Mouse (Mus musculus): ENCODE measurements around the gene Mettl9. TPM values are rescaled to one million over a fixed set of nuclear protein-coding genes. Genes with fewer than 3 reads are reported as not detected.
A peak's percentile ranks its signal among the peaks of the same experiment; 100 is the strongest.

The Mettl9 gene
- total RNA-seq (2014; rRNA removed) (63.8 and 89.9 TPM in 2 replicates), polyA plus RNA-seq (2015; fragmentation: Nextera tagmentation; extraction: Ambion mirVana) (134 and 140 TPM in 2 replicates)

GRCm38 (mm10) chr7:121033856-121034652 lies at the start of gene Mettl9:
Gene Mettl9 (plus strand): TSS chr7:121034445.
- peak; percentile 98 for ATAC-seq (ENCODE audit: low FRiP score)
- 3% methylated on average over 33 of the region's 43 CpGs for whole genome bisulfite sequencing

GRCm38 (mm10) chr7:120991191-120991590 lies 43.1 kb upstream of the Mettl9 start:
- H3K9me3 ChIP-seq (ENCODE audit: low read length): no peaks in the 10 kb centered on the region
- H3K27ac ChIP-seq (ENCODE audit: low read depth, low read length): no peak overlapping the region
- no peak overlapping the region for H3K9ac ChIP-seq (replicated peaks; ENCODE audit: low read length, poor library complexity, severe bottlenecking)
- H3K4me2 ChIP-seq (ENCODE audit: low read depth, low read length, poor library complexity, severe bottlenecking): no peak overlapping the region
- ATAC-seq (ENCODE audit: low FRiP score) (no peak), DNase-seq (ENCODE audit: low spot score) (no peak)
- H3K4me3 ChIP-seq (ENCODE audit: low read depth, low read length): no peak overlapping the region
- WGBS: 64% methylated on average over 8 of the region's 8 CpGs
- no peak for TF ChIP-seq CTCF (IDR thresholded peaks at IDR 0.05)
- H3K27me3 ChIP-seq (ENCODE audit: insufficient read depth, low read length): no peaks in the 10 kb centered on the region
- no peaks in the 10 kb centered on the region for H3K36me3 ChIP-seq (ENCODE audit: insufficient read depth, low read length)
- no peaks in the 10 kb centered on the region for H3K4me1 ChIP-seq (ENCODE audit: insufficient read depth, low read length)

More at GRCm38 (mm10) chr7:121033856-121034652, at the start of gene Mettl9:
- Histone ChIP-seq H3K4me2 (ENCODE audit: low read depth, low read length, poor library complexity, severe bottlenecking) (peak within 1 kb of the TSS; percentile 71), H3K9ac (replicated peaks; ENCODE audit: low read length, poor library complexity, severe bottlenecking) (peak within 1 kb of the TSS; percentile 99), H3K27ac (ENCODE audit: low read depth, low read length) (peak within 1 kb of the TSS; percentile 95), H3K36me3 (ENCODE audit: insufficient read depth, low read length) (no peaks in the 10 kb centered on the region), H3K4me3 (ENCODE audit: low read depth, low read length) (peak within 1 kb of the TSS; percentile 99), H3K27me3 (ENCODE audit: insufficient read depth, low read length) (peaks cover 3% of the 10 kb centered on the region; the same call in 1 of the 2 replicates), H3K9me3 (ENCODE audit: low read length) (no peaks in the 10 kb centered on the region), H3K4me1 (ENCODE audit: insufficient read depth, low read length) (peaks cover 6% of the 10 kb centered on the region; the same call in 1 of the 2 replicates)
- DNase-seq (ENCODE audit: low spot score): peak; percentile 97
- peak; percentile 40 for TF ChIP-seq CTCF (IDR thresholded peaks at IDR 0.05)

- WGBS: 75% methylated on average over 2 of the region's 2 CpGs
- no peak overlapping the region for H3K9ac ChIP-seq (replicated peaks; ENCODE audit: low read length, poor library complexity, severe bottlenecking)
- H3K4me3 ChIP-seq (ENCODE audit: low read depth, low read length): no peak overlapping the region
- DNase-seq (ENCODE audit: low spot score) (no peak), ATAC-seq (ENCODE audit: low FRiP score) (no peak)
- no peak overlapping the region for H3K27ac ChIP-seq (ENCODE audit: low read depth, low read length)
- TF ChIP-seq CTCF (IDR thresholded peaks at IDR 0.05): no peak
- H3K36me3 ChIP-seq (ENCODE audit: insufficient read depth, low read length): no peaks in the 10 kb centered on the region
- H3K9me3 ChIP-seq (ENCODE audit: low read length): no peaks in the 10 kb centered on the region
- no peaks in the 10 kb centered on the region for H3K27me3 ChIP-seq (ENCODE audit: insufficient read depth, low read length)
- no peaks in the 10 kb centered on the region for H3K4me1 ChIP-seq (ENCODE audit: insufficient read depth, low read length)
- H3K4me2 ChIP-seq (ENCODE audit: low read depth, low read length, poor library complexity, severe bottlenecking): no peak overlapping the region
These were observed 35.2 kb upstream of the Mettl9 start for GRCm38 (mm10) chr7:120999021-120999530.

- H3K4me2 ChIP-seq (ENCODE audit: low read depth, low read length, poor library complexity, severe bottlenecking): no peak overlapping the region
- H3K27me3 ChIP-seq (ENCODE audit: insufficient read depth, low read length): no peaks in the 10 kb centered on the region
- DNase-seq (ENCODE audit: low spot score): no peak
- TF ChIP-seq CTCF (IDR thresholded peaks at IDR 0.05): no peak
- no peaks in the 10 kb centered on the region for H3K4me1 ChIP-seq (ENCODE audit: insufficient read depth, low read length)
- no peak overlapping the region for H3K27ac ChIP-seq (ENCODE audit: low read depth, low read length)
- ATAC-seq (ENCODE audit: low FRiP score): no peak
- 74% methylated on average over 3 of the region's 3 CpGs for WGBS
- no peaks in the 10 kb centered on the region for H3K9me3 ChIP-seq (ENCODE audit: low read length)
- H3K4me3 ChIP-seq (ENCODE audit: low read depth, low read length): no peak overlapping the region
- H3K9ac ChIP-seq (replicated peaks; ENCODE audit: low read length, poor library complexity, severe bottlenecking): no peak overlapping the region
- no peaks in the 10 kb centered on the region for H3K36me3 ChIP-seq (ENCODE audit: insufficient read depth, low read length)
These were observed 34.0 kb upstream of the Mettl9 start for GRCm38 (mm10) chr7:121000065-121000822.

GRCm38 (mm10) chr7:121001879-121002278 lies 32.4 kb upstream of the Mettl9 start:
- Histone ChIP-seq H3K4me1 (ENCODE audit: insufficient read depth, low read length) (no peaks in the 10 kb centered on the region), H3K36me3 (ENCODE audit: insufficient read depth, low read length) (no peaks in the 10 kb centered on the region), H3K4me2 (ENCODE audit: low read depth, low read length, poor library complexity, severe bottlenecking) (no peak overlapping the region), H3K27me3 (ENCODE audit: insufficient read depth, low read length) (no peaks in the 10 kb centered on the region), H3K4me3 (ENCODE audit: low read depth, low read length) (no peak overlapping the region), H3K9me3 (ENCODE audit: low read length) (no peaks in the 10 kb centered on the region), H3K9ac (replicated peaks; ENCODE audit: low read length, poor library complexity, severe bottlenecking) (no peak overlapping the region), H3K27ac (ENCODE audit: low read depth, low read length) (no peak overlapping the region)
- no peak for DNase-seq (ENCODE audit: low spot score)
- no peak for TF ChIP-seq CTCF (IDR thresholded peaks at IDR 0.05)
- ATAC-seq (ENCODE audit: low FRiP score): no peak
- 84% methylated on average over 3 of the region's 3 CpGs for WGBS
